Mouse (Mus musculus) spleen, adult 2 months (tissue): Measurements from ENCODE around the gene E130208F15Rik. TPM values are rescaled to one million over a fixed set of nuclear protein-coding genes. Genes with fewer than 3 reads are reported as not detected.

Experiments used
- DNase-seq, 2 experiments: peaks; one replicate each; pipeline versions ENCODE4 v3.0.0 to v3.0.0-alpha.2; 2012 to 2021; ENCODE audit warnings: low spot score in 2 of 2, low read depth in 1 of 2
- H3K27ac ChIP-seq: fragments of 200-500 bp; 2 replicates; pipeline ENCODE4 v1.5.1; 2012; ENCODE audit warnings: low read length, inconsistent platforms; ENCODE audit not compliant: insufficient read depth
- H3K27me3 ChIP-seq: fragments of 200-500 bp; 2 replicates; pipeline ENCODE4 v1.6.1; 2012; ENCODE audit warnings: mild to moderate bottlenecking, moderate library complexity, low read length, inconsistent platforms; ENCODE audit not compliant: control insufficient read depth, insufficient read depth
- H3K36me3 ChIP-seq: fragments of 200-500 bp; 2 replicates; pipeline ENCODE4 v1.6.1; 2012; ENCODE audit warnings: mild to moderate bottlenecking, low read length, inconsistent platforms; ENCODE audit not compliant: control insufficient read depth, insufficient read depth
- H3K4me1 ChIP-seq: fragments of 200-500 bp; 2 replicates; pipeline ENCODE4 v1.6.1; 2011; ENCODE audit warnings: inconsistent platforms; ENCODE audit not compliant: control insufficient read depth, insufficient read depth, insufficient read length
- H3K4me3 ChIP-seq: fragments of 200-500 bp; 2 replicates; pipeline ENCODE4 v1.5.1; 2011; ENCODE audit warnings: mild to moderate bottlenecking, inconsistent platforms; ENCODE audit not compliant: insufficient read depth, insufficient read length; ENCODE audit errors: extremely low read depth
- CTCF ChIP-seq: fragments of 200-500 bp; IDR thresholded peaks from 2 replicates; pipeline ENCODE4 v1.5.1; 2011; ENCODE audit warnings: mild to moderate bottlenecking, inconsistent platforms; ENCODE audit not compliant: insufficient read depth, insufficient read length, insufficient replicate concordance; ENCODE audit errors: extremely low read depth
- POLR2A ChIP-seq: fragments of 200-500 bp; IDR thresholded peaks from 2 replicates; pipeline ENCODE4 v1.6.1; 2011; ENCODE audit warnings: low read depth, low read length, inconsistent platforms
- WGBS: fragments of 180-500 bp; shearing (Covaris S2); methylation state at CpG from one replicate; pipeline ENCODE4 v1.1.7; 2018; 5-methylcytosine and 5-hydroxymethylcytosine counted together
- polyA plus RNA-seq: library from polyadenylated mRNA; depleted of rRNA; stranded (reverse); fragments of >200 nt; gene quantifications from 2 replicates; pipeline ENCODE4 v1.2.3, GENCODE M21; 2012

E130208F15Rik gene
- polyA plus RNA-seq, 1 experiment = 0.58 TPM

DNA sequence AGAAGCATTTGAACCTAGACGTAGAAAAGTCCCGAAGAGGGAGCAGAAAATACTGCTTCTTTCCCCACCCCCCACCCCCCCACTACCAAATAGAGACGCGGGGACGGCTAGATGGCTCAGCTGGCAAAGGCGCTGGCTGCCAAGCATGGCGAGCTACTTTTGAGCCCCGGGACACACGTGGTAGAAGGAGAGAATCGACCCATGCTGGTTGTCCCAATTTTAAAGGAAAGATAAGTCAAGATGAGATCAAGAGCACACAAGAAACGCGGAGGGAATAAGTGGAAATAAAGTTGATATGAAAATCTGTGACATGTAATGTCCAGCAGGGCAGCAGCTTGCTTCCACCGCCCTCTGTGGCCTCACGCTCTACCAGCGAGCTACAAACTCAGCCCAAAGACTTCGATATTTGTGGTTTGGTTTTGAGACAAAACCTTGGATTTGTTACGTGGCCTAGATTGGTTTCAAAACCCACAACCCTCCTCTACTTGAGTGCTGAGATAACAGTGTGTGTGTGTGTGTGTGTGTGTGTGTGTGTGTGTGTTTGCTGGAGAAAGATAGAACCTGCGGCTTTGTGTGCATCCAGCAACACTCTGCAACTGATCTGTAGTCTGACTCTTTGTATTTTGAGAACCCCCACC, 11.2 kb downstream of the E130208F15Rik start:
- no peaks in the 10 kb centered on the region for H3K27me3 ChIP-seq
- H3K27ac ChIP-seq = no peak overlapping the region
- no peak for DNase-seq
- no peak overlapping the region for H3K4me3 ChIP-seq
- H3K36me3 ChIP-seq = no peaks in the 10 kb centered on the region
- WGBS = 40% methylated on average over 18 of the region's 18 CpGs
- H3K4me1 ChIP-seq = peaks cover 2% of the 10 kb centered on the region; the same call in 1 of the 2 replicates
- TF ChIP-seq POLR2A = no peak
- no peak for TF ChIP-seq CTCF

DNA sequence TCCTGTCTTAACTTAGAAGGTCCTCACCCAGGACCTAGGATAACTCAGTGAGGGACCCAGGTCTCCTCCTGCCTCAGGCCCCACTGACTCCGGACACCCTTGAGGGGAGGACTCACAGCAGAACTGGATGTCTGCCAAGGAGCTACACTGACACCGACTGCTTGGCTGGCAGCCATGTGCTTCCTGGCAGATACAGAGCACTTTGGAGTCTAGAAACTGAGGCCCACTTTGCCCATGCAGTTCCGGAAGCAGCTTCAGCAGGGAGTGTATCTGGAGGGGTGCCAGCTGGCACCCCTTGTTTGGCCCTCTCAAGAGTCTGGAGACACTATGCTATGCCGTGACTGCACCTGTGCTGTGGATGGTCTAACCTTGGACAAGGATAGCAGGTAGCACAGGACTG, 11.9 kb downstream of the E130208F15Rik start:
- Histone ChIP-seq H3K27me3 (no peaks in the 10 kb centered on the region), H3K4me1 (peaks cover 2% of the 10 kb centered on the region; the same call in 1 of the 2 replicates), H3K4me3 (no peak overlapping the region), H3K27ac (no peak overlapping the region), H3K36me3 (no peaks in the 10 kb centered on the region)
- TF ChIP-seq CTCF (no peak), POLR2A (no peak)
- 5% methylated on average over 4 of the region's 4 CpGs for WGBS
- DNase-seq = no peak

DNA sequence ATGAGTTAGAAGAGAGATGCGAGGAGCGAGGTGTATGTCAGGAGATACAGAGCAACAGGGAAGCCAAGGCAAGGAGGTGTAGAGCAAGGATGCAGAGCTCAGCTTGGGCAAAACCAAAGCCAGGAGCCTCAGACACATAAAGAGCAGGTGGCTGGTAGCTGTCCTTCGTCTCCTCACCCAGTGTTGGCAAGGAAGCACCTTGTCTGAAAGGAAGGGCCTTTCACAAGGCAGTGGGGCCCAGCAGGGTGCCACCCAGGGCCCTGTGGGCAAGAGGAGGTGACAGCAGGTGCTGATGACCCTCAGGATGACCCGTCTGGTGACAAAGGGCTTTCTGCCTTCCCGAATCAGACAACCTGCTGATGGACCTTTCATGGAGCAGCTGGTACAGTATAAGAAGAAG, 13.0 kb downstream of the E130208F15Rik start:
- Histone ChIP-seq H3K4me3 (no peak overlapping the region), H3K27me3 (no peaks in the 10 kb centered on the region), H3K4me1 (peaks cover 2% of the 10 kb centered on the region; the same call in 1 of the 2 replicates), H3K36me3 (no peaks in the 10 kb centered on the region), H3K27ac (no peak overlapping the region)
- 61% methylated on average over 5 of the region's 5 CpGs for WGBS
- DNase-seq = no peak
- TF ChIP-seq CTCF (no peak), POLR2A (no peak)

DNA sequence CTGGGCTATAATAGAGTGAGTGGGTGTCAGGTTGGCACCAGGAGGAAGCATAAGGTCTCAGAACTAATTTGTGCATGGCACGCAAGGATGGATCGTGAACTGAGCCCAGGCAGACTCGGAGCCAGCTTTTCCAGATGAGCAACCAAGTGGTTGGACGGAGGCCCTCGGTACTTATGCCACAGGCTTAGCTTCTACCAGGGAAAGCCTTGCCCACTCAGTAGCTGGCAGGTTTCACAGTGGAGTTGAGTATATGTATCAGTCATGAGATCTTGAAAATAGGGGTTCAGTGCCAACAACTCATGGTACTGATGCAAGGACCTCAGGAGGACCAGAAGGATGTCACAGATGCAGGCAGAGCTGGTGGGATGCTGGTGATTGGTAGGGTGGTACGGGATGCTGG, 14.1 kb downstream of the E130208F15Rik start:
- H3K4me1 ChIP-seq = peaks cover 2% of the 10 kb centered on the region; the same call in 1 of the 2 replicates
- H3K27ac ChIP-seq = no peak overlapping the region
- 82% methylated on average over 6 of the region's 6 CpGs for WGBS
- H3K4me3 ChIP-seq = no peak overlapping the region
- no peaks in the 10 kb centered on the region for H3K27me3 ChIP-seq
- TF ChIP-seq POLR2A (no peak), CTCF (no peak)
- no peak for DNase-seq
- no peaks in the 10 kb centered on the region for H3K36me3 ChIP-seq

DNA sequence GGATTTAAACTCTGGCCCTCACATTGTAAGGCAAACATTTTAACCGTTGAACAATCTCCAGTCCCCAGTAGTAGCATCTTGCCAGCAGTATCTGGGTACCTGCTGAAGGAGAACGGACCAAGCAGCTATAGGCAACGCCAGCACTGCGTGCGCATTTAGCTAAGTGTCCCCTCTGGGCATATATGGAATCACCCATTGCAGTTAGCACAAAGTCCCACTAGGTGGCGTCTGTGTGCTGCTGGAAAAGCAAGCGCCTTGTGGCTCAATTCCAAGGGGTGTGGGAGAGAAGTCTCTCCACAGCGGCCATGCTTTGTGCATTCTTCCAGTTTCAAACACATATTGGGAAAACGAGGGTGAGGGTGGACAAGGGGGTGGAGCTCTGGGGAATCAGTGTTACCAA, 14.8 kb downstream of the E130208F15Rik start:
- peak; percentile 31 to 46 for DNase-seq

DNA sequence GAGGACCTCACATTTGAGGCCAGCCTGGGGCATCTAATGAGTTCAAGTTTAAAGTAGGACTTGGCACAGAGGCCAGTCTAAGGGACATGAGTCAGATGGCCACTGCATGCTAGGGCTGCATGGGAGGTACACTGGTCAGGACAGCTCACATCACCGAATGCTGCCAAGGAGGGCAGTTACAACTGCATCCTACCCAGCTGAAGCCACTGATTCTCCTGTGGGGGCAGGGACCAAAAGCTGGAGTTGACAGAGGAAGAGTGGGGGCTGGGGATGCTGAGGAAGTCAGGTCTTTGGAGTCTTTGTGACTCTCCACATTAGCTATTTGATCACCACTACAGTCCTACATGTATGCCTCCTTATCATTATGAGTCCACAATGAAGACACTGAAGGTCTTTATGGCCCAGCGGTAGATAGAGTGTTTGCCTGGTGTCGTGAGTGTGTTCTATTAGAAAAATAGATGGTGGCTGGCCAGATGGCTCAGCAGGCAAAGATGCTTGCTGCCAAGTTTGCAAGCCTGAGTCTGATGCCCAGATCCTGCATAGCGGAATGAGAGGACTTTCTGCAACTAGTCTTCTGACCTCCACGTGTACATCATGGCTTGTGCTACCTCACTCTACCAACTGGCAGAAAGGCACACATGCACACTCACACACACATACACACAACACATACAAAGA, 18.0 kb downstream of the E130208F15Rik start:
- Histone ChIP-seq H3K4me1 (no peaks in the 10 kb centered on the region), H3K36me3 (no peaks in the 10 kb centered on the region), H3K4me3 (no peak overlapping the region), H3K27me3 (no peaks in the 10 kb centered on the region), H3K27ac (no peak overlapping the region)
- 79% methylated on average over 5 of the region's 5 CpGs for WGBS
- DNase-seq = no peak
- no peak for TF ChIP-seq CTCF
- TF ChIP-seq POLR2A = no peak

More for the DNA sequence above, 14.8 kb downstream of the E130208F15Rik start:
- Histone ChIP-seq H3K27ac (no peak overlapping the region), H3K4me3 (no peak overlapping the region), H3K27me3 (no peaks in the 10 kb centered on the region), H3K4me1 (peaks cover 2% of the 10 kb centered on the region; the same call in 1 of the 2 replicates), H3K36me3 (no peaks in the 10 kb centered on the region)
- TF ChIP-seq CTCF = peak; percentile 38; the same call in 1 of the 2 replicates
- TF ChIP-seq POLR2A = no peak
- WGBS = 4% methylated on average over 9 of the region's 9 CpGs
